Mouse (Mus musculus) v-Abl transformed pro-B cells (cell line): ENCODE measurements around the gene Dact1.

ENCODE experiments used
- in situ Hi-C, 2 experiments: fragments of 400-800 bp; cut with MboI; formaldehyde crosslinking; loops; one replicate each; pipeline ENCODE4 v1.15.1; 2025; ENCODE audit not compliant: unreplicated experiment in 2 of 2

Dact1 gene

DNA sequence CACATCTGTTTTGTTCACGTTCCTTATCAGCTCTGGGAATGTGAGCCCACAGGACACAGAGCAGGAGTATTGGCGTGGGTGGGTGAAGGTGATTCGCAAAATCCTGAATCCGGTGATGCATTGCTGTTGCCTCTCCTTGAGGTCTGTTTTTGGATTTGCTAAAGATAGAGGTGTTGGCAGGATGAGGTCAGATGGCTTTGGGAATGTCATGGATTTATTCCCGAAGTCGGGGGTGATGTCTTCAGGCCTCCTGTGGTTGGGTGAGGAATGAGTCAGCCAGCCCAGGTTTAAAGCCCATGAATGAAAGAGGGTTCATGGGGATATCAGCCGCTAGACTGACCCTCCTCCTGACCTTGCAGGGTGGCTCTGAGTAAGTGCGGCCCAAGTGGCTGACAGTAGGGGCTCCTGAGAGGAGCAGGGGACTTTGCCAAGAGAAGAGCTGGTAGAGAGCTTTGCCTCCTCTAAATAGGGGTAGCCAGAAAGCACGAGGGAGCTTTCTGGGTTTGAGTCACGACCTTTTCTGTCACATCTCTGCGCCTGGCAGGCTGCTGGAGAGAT lies 27.4 kb downstream of the Dact1 start:
- in situ Hi-C loops = no loop called here

DNA sequence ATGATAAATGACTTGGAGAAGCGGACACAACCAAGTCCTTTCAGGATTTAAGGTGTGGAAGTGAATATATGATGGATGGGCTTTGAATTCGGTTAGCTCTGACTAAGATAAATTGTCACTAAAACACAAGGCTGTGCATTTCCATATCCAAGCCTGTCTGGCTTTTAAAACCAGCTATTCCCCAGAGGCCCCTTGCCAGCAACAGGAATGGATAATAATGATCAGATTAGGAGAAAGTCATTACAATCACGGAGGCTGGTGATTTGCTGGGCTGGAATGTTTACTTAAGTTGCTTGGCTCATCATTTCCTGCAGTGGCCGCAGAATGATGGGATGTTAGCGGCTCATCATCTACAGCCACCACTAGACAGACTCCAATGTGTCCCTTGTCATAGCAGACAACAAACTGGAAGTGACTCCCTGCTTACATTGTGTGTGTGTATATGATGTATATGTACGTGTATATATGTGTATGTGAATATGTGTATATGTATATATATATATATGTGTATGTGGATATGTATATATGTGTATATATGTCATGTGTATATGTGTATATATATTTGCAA lies 28.3 kb downstream of the Dact1 start:
- in situ Hi-C loops = no loop called here

DNA sequence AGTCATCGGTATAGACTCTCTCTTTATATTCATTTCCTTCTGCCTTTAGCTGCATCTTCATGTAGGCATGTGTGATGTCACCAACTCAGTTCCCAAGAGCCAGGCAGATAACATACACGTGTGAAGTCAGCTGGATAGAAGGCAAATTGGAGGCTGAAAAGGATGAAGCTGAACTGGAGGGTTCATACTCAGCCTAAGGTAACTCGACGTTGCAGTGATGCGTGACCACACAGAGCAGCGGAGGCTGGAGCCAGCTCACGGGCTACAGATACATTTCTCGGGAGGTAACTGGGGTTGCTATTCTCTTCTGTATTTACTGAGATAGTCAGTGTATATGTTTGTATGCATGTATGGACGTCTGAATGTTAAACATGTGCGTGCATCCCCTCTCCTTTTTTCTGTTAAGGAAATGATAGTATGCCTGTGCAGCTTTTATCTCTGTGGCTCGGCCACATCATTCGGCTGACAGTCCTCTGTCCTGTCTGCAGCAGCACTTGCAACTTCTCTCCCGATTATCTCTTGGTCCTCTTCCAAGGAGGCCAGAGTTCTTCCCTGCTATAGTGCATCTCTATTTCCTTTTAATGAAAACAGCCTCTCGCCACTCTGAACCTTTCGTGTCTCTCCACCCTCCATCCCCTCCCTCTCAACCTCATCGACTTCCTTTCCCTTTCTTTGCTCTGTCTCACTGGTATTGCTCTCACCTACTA lies 29.6 kb downstream of the Dact1 start:
- in situ Hi-C loops = no loop called here

DNA sequence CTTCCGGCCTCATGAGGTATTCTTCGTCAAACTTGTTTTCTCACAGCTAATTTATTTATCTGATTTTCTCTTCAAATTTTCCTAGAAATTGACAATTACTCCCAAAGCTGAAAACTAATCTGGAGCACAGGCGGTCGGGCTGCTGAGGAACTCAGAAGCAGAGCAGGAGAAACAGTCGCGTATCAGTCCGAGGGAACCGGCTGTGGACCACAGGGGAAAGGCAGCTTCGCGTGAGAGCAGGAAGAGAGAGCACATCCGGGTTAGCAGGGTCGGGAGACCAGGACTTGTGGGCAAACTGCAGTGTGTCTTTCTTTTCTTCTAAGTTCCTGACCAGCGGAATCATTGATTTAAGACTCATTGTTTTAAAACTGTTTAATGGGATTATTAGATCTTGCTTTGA lies 32.7 kb downstream of the Dact1 start:
- in situ Hi-C loops = no loop called here

DNA sequence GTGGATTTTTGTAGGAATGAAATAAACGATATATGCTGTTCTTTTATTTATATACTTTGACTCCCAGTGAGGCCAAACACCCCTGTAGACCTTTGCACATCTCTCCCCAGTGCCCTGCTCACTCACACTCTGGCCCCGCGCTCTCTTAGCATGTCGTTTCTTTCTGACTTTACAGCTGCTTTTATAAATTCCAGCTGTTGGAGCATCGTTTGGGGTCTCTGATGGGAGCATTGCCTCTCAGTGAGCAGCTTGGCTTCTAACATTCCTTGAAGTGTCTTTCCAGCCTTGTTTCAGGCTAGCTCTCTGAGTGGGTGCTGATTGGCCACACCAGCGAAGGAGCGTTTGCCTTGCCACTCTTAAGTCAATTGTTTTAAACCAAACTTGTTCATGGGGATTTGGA lies 35.8 kb downstream of the Dact1 start:
- in situ Hi-C loops = no loop called here

DNA sequence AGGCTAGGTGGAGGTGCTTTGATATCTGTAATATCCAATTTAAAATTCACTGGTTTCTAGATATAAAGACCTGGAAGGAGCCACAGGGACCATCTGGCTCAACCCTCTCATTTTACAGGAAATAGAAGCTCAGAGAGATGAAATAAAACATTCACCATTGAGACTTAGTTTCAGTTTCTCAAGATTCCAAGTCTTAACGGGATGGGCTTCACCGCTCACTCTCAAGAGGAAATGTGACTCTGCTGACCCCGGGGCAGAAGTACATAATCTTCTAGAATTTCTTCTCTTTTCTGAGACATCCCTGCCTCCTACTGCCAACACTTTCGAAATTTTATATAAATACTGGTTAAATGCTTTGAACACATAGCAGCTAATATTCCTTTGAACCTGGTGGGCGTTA lies 36.4 kb downstream of the Dact1 start:
- in situ Hi-C loops = no loop called here

DNA sequence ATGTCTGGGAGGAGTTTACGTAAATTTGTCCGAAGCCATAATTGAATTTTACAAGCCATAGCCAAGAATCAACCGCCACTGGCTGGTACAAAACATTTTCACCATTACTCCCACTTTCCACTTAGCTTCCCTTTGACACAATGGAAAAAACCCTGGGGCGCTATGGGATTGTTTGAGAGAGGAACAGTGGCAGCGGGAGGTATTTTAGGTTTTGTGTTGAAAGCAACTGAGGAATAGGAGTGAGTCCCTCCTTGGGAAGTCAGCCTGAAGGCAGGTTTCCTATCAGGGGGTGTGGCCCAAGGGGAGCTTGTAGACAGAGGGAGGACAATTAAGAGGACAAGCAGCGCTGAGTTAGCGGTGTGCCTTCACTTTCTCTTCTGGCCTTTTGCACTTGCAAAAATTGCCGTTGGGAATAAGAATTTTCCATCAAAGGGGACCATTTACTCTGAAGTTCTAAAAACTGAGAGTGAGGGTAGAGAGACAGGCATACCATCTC lies 38.8 kb downstream of the Dact1 start:
- in situ Hi-C loops = no loop called here

DNA sequence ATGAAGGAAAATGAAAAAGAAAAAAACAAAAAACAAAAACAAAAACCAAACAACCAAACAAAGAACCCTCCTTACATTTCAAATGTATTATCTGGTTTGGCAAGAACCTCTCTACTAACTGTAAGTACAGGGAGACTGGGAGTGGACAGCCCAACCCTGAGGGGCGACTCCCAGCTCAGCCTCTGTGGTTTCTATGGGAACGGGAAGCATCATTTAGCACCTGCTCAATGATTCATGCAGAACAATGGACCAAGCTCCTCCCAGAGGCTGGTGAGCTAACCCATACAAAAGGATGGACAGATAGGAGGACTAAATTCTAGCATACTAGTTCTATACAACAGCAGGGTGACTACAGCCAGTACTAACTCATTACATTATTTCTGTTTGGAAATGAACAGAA lies 40.4 kb downstream of the Dact1 start:
- in situ Hi-C loops = no loop called here

DNA sequence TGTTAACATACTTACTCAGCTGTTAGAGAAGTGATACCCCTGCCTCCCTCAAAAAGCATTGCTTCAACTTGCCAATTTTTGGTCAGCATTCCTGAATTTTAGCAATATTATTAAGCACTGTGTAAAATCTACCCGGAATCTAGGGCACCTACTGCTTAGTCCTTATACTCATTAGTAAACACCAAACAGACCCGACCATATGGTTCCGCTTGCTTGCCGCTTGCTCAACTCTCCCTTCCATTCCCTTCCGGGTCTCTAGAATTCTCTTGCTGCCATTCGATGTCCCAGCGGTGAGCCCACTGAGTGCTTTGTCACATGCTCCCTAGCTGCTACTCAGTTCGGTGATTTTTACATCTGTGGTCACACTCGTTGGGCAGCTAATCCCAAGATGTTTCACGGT lies 45.0 kb downstream of the Dact1 start:
- in situ Hi-C loops = no loop called here

DNA sequence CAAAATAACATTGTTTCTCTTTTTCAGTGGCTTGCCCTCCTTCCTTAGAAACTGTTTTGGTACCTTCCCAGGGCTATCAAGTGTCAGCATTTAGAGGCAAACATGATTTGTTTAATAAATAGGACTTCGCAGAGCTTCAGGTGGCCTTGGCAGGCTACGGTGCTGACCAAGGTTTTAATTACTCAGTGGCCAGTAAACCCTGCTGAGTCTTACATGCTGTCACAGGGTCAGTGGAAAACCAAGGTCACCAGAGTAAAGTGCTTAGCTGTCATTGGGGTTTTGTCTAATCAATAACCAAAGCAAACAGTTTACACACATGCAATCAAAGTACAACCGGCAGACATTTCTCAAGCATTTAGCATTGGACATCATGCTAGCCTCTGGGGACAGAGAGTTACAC lies 45.4 kb downstream of the Dact1 start:
- in situ Hi-C loops = no loop called here

DNA sequence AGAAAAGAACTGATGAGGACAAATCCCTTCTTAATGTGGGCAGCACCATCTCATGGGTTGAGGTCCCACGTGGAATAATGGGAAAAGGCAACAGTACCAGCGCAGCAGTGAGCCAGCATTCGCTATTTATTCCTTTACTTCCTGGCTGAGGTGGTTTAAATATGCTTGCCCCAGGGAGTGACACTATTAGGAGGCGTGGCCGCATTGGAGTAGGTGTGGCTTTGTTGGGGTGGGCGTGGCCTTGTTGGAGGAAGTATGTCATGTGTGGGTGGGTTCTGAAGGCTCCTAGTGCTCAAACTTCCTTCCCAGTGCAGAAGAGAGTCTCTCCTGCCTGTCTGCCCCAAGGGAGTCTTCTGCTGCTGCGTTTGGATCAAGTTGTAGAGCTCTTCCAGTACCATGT lies 51.9 kb downstream of the Dact1 start:
- in situ Hi-C loops = no loop called here

DNA sequence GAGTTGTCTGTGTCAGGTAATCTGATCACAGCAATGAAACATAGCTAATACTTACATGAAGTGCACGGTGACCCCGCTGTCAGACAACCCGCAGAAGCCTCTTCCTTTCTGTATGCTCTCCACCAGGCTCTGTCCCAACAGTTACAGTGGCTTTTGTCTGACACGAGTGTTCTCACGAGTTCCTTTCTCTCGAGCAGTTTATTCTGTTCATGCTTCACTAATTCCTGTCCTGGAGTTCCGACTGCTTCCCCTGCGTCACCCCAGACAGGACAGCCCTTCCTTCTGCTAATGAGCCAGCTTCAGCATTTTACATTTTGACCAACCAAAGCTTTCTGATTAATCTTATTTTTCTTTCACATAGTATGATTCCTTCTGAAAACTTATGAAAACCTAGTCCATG lies 52.7 kb downstream of the Dact1 start:
- in situ Hi-C loops = no loop called here

DNA sequence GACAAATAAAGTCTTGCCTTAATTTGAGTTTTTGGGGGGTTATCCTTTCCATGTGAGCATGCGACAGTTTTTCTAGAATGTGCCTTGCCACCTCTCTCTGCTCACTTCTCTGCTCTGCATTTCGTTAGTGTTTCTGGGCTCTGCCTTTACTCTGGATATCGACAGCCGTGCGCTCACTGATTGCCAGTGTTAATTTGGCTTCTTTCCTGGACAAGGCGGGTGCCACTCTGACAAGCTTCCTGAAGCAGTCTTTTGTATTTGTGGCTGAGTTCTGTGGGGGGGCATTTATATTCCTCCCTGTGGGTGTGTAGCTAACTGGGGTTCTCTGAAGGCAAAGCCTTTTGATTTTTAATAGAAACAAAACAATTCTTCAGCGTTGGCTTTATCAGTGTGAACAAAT lies 54.4 kb downstream of the Dact1 start:
- in situ Hi-C loops = no loop called here

DNA sequence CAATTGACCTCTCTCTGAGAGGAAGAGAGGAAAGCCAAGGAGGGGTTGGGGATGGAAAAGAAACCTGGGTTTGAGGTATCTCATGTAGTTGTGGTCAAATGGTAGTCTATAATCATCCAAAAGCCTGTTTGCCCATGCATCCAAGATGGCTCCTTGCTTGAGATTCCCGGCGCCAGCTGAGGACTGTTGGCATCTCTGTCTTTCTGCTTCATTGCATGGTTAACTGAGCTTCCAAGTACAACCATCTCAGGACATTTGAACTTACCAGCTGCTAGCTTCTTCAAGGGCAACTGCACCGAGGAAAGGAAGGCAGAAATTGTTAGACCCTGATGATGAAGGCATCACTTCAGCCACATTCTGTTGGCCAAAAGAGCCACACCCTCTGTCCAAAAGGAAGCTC lies 54.8 kb downstream of the Dact1 start:
- in situ Hi-C loops = no loop called here

DNA sequence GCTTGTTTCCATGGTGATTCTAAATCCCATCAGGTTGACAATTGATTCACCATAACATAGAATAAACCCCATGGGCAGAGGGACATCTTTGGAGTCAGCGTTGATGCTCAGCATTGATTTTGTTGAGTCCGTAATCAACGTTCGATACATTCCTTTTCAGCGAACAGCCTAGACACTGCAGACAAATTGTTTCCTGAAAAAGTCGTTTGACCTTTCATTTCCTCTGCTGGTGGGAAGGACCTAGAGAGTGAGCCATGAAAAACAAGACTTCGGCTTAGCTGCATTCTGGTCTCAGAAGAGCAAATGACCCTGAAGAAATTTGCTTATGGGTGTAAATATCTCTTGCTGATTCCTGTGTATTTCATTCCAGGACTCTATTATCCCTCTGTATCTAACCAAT lies 55.5 kb downstream of the Dact1 start:
- in situ Hi-C loops = no loop called here

DNA sequence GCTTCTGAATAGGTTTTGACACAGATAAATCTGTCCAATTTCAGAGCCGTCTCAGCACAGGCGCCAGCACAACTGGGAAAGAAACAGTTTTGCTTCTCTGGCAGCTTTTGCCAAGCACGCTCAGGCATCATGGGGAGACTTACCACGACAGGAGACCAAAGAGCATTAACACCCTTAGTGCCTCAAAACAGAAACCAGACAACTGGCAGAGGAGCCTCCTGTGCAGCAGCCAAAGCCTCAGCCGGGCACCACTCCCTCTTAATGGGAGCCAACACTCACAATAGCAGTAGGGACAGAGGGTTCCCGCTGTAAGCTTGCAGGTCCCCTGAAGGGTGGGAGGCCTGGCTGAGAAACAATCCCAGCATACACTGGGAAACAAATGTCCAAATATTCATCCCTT lies 56.5 kb downstream of the Dact1 start:
- in situ Hi-C loops = no loop called here

DNA sequence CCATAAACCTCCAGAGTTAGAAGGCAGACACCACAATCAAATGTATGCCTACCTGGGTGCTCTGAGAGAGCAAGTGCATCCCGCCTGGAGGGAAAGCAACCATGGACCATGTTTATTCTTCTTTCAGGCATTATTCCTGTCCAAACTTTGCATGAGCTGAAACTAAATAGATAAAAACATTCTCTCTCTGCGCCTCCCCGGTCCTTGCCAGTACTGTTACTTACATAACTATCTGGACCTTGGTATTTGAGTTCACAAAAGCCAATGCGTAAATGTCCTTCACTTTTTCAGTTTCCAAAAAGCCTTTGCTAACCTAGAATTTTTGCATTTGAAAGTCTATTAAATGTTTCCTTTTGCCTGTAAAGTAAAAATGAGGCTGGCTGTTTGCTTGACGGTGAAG lies 58.9 kb downstream of the Dact1 start:
- in situ Hi-C loops = no loop called here
